Mouse (Mus musculus): Measurements from ENCODE around the gene Blmh.

Blmh gene

DNA sequence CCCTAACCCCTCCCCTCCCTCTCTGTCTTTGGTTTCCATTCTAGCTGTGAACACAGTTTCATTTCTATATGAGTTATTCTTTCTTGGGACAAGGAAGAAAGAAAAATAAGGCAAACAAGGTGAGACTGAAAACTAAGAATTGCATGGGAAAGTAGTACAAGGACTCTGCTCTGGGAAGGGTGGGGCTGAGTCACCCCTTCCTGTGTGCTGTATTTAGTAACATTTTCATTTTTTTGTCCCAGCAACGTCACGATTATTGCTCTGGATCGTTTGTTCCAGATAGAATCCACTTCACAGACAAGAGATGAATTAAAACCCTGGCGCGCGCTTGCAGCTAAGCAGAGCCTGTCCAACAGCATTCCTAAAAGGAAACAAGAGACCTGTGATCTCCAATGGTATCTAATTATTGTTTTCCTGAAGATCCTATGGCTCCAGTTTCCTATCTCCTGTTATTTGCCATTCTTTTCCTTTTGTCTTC is at the start of gene Blmh:
Blmh (plus strand) TSS at position 51 of the 478 bp plus-strand sequence.
- DNase-seq (ENCODE audit: low read depth) = peak; percentile 40

DNA sequence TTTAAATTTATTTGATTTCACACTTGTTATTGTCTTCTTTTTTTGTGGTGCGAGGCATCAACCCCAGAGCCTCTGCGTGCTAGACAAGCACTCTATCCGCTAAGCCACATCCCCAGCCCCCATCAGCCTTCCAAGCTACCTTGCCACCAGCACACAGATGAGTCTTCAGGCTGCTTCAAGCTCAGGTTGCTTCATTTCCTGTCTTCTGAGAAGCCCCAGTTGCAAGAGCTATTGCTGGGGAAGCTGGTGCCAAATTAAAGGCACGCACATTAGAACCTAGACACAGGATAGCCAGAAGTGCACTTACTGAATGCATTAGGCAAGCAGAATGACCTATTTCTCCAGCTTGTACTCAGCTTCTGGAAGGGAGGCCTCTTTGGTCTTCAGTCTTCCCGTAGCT is 44.8 kb upstream of the Blmh start:
- peak; percentile 70 for DNase-seq (ENCODE audit: low read depth)

DNA sequence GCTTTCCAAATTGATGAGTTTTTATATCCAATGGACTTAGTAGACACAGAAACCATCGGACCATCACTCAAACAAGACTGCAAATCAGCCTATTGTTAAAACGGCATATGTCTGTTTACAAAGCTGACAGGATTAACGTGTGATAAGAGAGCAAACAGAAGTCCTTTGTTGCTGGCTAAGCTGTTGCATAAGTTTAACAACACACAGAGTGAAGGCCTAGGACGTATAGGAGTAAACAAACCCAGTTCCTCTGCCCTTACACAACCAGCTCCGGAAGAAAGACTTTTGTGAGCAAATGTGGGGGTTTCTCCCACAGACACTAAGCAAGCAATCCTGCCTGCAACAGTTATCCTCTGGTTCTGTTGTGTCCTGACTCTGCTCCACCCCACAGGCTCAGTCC is 40.2 kb upstream of the Blmh start:
- peak; percentile 46 for DNase-seq (ENCODE audit: low read depth)

DNA sequence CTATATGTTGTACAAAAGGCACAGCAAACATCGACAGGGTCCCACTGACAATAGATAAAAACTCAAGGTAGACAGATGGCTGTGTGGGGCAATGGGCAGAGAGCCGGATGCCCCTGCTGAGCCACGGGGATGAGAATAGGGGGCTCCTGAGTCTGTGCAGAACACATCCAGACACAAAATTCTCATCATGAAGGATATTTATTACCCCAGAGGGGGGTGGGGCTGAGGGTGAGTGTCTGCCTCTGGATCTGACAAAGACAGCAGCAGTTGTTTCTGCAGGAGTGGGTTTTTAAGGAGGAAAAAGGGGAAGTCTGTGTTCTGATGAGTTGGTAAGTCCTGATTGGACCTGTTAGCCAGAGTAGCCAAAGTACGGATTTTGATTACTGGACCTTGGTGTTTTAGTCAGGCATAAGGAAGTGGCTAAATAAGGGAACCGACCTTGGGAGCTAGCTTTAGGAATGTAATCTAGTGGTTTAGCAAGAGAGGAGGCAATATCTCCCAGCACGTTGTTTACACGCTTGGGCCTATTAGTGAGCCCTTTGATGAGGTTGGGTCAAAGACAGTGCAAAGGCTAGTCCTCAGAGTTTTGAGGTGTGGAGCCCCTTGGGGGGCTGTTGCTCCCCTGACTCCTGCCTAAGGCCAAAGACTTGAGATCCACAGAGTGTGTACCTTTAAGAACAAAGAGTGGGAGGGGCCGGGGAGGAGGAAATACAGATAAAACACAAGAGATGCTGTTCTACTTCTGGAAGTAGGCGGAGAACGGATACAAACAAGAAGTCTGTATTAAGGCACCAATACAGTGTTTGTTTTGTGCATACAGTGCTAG is 35.1 kb upstream of the Blmh start:
- peak; percentile 51 for DNase-seq (ENCODE audit: low read depth)

DNA sequence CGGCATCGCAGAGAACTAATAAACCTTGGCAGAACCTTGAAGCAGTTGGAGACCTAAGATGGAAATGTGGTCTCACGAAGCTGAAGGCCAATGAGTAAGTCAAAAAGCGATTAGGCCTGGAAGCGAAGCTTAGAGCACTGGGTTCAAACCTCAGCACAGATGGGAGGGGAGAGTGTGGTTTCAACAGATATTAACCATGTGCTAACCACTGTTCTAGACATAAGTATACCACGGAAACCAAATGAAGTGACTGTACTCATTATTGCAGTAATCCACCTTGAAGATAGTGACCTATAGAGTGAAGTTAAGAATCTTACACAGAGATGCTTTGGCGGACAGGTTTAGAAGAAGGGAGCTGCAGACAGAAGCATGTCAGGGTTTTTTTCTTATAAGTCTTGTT is 33.4 kb upstream of the Blmh start:
- DNase-seq (ENCODE audit: low read depth) = peak; percentile 72

DNA sequence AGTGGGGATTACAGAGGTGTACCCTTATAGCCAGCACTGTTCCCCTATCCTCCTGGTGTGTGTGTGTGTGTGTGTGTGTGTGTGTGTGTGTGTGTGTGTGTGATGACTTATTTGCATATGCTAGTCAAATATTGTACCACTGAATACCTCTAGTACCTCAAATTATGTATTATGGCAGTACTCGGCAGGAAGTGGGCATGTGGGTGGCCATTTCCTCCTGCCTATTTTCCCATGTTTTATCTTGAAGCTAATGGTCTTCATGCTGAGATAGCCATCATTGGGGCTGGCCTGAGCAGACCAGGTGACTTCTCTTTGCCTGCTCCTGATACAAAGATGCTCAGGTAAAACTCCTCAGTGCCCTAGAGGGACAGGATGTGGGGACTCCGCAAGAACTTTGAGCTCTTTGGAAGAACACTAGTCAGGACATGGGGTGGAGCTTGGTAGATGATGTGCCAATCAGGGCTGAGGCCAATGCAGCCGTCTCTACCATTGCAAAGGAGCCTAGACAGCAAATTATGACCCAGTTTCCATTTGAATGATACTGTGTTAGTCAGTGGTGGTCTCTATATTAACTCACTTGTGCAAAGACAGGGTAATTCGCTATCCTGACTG is 32.8 kb upstream of the Blmh start:
- peak; percentile 23 for DNase-seq (ENCODE audit: low read depth)

DNA sequence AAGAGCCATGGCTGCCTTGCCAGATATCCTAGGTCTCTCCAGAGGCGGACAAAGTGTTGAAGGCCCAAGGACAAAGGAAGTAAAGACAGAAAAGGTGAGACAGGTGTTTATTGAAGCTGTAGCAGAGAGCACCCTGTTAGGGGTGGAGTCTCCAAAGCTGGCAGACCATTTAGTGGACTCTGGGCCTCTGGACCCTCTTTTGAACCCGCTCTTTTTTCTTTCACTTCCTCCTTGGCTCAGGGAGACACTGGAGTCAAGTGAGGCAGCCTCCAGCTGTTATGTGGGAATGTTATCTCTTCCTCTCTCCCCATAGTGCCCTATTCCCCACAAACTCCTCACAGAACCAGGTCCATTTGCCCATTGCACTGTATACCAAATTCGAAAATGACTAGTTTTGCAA is 31.6 kb upstream of the Blmh start:
- DNase-seq (ENCODE audit: low read depth) = no peak

DNA sequence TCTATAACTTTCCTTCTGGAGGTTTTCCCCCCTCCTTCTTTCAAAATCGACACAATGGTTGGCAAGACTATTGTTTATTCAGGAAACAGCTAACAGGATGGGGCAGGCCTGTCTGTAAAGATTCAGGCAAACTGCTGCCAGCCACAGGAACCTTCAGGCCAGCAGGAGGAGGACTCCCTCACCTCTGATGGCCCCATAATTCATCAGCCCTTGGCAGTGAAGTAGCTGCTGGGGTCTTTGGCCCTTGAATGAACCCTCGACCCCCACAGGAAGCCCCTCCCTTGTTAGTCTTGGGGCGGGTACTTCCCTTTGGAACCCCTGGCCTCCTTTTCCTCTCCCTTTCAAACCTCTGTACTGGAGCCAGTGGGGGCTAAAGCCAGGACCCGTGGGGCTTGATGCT is 31.0 kb upstream of the Blmh start:
- peak; percentile 66 for DNase-seq (ENCODE audit: low read depth)

DNA sequence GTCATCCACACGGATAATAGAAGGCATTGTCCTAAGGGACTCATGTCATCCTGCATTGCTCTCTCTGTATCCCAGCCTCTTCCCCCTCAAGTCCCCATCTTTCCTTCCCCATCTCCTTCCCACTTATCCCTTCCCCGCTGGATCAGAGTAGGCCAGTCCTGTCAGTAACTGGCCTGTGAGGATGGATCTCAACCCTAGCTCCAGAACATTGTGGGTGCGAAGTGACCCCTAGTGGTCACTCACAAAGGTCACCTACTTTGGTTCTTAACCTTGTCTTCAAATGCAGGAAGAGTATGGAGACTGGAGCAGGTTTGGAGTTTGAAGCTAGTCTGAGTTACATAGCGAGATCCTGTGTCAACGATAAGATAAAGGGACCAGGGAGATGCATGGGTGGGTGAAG is 30.4 kb upstream of the Blmh start:
- DNase-seq (ENCODE audit: low read depth) = peak; percentile 84

DNA sequence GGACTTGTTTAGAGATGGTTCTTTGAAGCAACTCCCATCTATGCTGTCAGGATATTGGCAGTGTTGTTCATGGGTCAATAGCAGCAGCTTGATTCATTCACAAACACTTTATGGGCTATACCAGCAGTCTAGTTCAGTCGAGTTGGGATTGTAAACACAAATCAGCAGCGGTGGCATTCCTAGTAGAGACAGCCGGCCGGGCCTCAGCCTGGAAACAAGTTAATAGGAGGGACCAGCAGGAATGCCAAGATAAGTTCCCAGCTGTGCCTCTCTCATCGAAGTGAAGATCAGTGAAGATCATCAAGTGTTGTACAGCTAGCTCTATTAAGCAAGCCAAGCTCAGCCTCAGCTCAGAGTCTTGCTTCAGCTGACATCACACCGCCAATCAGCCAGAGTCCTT is 28.2 kb upstream of the Blmh start:
- DNase-seq (ENCODE audit: low read depth) = no peak

DNA sequence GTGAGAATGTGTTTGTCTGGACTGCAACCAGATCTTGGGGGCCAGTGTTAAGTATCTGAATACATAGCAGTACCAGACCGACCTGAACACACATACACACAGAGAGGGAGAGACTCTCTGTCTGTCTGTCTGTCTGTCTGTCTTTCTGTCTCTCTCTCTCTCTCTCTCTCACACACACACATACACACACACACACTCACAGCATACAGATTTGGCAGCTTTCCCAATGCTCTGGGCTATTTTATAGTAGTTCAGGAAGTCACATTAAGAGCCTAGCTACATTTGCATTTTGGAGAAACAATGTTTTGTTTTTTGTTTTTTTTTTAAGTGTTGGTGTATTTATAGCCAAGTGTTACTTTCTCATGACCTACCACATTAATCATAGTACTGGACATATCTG is 27.5 kb upstream of the Blmh start:
- peak; percentile 63 for DNase-seq (ENCODE audit: low read depth)

DNA sequence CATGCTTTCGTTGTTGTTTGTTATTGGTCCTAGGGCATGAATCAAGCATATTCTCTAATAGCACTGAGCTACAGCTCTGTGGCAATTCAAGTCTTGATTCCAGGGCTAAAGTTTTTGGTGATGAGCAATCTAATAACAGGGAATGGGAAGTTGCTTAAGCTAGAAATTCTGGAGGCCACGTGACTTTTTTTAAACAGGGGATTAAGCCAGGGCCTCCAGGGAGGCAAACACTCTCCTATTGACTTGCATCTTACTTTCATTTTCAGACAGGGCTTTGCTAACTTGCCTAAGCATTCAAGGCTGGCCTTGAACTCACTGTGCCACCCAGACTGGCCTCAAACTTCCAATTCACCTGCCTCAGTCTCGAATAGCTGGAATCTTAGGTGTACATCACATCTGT is 26.7 kb upstream of the Blmh start:
- DNase-seq (ENCODE audit: low read depth) = peak; percentile 48

DNA sequence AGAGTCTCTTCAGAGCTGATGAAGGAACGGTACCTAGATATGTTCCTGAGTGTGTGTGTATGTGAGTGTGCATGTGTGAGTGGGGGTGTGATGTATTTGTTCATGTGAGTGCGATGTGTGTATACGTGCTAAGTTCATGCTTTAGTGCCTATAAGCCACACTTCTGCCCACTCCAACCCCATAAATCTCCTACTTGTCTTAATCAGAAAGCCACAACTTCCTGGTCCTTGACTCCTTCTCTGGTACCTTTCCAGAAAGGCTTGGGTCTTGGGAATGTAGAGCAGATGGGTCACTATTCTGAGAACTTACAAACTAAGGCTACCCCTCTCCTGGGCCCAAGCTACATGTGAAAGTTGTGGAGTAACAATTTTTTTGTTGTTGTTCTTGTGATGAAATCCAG is 25.9 kb upstream of the Blmh start:
- DNase-seq (ENCODE audit: low read depth) = no peak

DNA sequence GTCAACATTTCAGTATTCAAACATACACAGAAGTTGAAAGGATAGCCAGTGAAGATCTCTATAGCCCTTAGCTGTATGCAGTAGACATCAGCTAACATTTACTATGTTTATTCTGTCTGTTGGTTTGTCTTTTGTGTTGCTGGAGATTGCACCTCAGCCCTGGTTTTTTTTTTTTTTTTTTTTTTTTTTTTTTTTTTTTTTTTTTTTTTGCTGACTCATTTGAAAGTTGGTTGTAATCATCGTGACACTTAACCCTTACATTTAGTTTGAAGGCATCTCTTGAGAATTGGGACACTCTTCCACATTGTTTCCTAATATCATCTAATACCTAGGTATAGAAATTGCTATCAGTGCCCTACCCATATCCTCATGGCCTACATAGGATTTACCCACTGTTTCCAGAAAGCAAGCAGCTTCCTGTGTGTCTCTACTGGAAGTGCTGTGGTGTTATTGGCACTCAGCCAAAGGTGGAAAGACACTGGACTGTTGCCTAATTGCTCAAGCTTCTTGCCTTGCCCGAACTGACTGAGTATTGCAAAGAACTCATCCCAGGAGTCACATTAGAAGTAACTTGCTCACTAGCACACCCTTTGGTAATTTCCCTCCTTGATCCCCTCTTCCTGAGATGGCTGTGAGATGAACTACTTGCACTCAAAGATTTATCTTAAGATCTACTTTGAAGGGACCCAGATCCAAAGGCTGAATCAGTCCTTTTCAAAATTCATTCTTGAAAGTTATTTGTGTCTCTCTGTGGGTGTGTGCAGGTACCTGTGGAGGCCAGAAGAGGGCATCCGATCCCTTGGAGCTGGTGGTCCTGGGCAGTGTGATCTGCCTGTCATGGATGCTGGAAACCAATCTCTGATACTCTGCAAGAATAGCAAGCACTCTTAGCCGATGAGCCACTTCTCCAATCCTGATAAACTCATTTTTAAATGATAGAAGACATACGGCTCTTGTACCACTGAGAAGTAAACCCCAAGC is 24.6 kb upstream of the Blmh start:
- peak; percentile 94 for DNase-seq (ENCODE audit: low read depth)

DNA sequence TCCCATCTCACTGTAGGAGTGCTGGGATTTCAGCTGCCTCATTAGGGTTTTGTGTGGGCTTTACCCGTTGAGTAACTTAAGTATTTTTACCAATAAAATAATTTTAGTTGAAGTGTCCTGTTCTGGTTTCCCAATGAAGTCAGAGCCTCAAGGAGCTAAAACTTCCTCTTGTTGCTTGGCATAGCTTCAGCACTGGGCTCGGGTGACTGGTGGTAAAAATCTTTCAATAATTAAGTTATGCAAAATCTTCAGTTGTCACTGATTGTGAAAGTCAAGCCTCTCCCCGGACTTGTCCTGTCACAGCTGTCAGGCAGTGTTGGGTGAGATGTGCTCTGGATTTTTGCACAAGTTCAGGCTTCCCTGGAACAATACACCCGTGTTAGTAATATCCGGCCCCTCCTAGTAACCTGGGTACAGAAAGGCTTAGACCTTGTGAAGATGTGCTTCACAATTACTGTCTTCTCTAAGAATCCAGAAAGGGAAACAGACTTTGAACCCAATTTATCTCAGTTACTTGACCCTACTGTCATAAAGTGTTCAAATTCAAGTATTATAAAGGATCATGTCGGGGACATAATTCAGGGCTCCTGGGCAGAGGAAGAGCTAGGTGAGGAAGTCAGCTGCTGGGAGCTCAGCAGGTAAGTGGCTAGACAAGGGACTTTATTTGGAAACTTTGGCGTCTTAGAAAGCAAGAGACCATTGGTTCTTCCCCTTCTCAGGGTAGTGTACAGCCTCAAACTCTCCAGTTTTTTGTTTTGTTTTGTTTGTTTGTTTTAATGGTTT is 22.8 kb upstream of the Blmh start, which contains the start of gene Tmigd1:
Tmigd1 (plus strand) TSS at position 581 of the 783 bp plus-strand sequence.
- DNase-seq (ENCODE audit: low read depth) = peak; percentile 41

DNA sequence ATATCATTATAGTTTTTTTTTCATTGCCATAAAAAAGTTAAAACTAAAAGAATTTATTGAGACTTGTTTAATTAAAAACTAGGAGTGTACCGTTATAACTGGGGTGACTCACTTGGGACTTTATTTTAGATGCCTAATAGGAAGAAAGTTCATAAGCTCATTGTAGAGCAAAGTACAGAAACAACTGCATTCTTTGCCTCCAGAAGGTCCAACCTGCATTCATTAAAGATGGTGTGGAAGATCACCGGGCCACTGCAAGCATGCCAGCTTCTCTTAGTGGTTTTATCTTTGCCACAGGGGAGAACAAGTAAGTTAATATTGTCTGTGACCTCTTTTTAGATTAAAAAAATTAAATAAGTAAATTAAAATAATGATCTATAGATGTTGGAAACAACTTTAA is 20.3 kb upstream of the Blmh start:
- DNase-seq (ENCODE audit: low read depth) = no peak

DNA sequence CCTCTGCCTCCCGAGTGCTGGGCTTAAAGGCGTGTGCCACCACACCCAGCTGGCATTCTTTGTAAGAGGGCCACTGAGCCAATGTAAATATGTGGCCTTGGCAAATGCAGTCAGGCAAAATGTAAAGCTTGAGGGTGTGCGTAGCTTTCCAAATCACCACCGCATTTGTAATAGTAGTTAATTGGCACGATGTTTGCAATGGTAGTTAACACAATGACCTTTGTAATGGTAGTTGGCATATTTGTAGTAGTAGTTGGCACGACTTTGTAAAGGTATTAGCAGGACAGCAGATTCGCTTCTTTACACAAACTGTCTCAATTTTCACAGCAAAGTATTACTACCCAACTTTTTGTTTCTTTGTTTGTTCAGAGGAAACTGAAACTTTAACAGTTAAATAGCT is 16.0 kb upstream of the Blmh start:
- DNase-seq (ENCODE audit: low read depth) = no peak

DNA sequence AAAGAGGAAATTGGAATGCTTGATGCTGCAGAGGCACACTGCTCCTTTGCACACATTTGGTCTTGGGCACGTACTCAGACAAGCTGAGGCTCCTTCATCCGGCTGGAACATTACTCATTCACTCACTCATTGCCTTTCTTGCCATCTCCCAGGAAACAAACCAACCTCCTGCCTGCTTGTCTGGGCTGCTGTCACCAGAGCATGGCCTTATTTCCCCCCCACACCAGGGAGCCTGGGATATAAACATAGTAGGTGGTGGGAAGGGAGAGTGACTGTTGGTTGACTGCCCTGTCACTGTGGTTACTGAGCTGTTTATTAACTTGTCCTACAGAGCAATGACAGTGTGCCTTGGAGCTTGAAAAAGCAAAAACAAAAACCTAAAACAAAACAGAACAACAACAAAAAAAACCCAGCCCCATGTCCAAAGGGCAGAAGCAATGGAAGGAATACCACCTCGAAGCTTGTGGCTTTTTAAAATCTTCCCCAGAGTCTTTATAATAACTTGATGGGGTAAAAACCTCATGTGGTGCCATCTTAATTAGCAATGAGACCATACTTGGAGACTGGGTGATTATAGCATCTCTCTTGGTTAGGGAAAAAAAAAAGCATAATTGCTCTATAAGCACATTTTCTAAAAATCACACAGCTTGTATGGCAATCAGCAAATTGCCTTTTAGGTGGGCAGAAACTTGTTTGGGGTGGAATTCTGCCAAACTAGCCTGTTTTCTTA is 13.1 kb upstream of the Blmh start:
- no peak for DNase-seq (ENCODE audit: low read depth)

DNA sequence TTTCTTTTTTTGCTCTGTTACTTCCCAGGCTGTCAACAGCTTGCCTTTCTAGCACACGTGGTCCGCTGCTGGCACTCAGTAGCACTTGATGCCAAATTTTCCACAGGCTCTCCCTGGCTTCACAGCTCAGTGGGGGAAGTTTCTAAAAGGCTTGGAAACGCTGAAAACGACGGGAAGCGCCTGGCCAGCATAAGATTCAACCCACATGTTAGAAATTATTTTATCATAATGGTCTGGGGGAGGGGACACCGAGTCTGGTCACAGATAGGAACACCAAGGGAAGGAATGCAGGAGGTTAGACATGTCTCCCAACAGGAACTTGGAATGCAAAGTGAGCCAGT is 12.6 kb upstream of the Blmh start:
- no peak for DNase-seq (ENCODE audit: low read depth)

DNA sequence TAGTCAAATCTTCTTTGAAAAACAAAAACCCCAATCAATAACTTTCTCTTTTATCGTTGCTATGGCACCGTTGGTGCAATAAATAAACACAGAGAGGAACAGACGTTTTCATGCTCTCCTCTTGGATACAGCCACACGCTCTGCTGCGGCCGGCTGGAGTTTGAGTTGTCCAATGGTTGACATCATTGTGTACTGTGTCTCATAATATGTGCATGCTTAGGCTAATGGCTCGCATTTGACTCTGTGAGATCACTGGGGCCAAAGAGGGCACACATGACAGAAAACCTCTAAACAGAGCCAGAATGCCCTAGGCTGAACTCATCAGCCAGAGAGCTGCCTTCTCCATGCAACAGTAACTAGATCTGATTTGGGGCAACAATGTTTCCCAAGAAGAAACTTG is 10.2 kb upstream of the Blmh start:
- no peak for DNase-seq (ENCODE audit: low read depth)
